Mouse (Mus musculus) gastrocnemius, postnatal 14 days (tissue): ENCODE results near the gene Cox19. TPM values are rescaled to one million over a fixed set of nuclear protein-coding genes. Genes with fewer than 3 reads are reported as not detected.
"Not testable (repeated sequence)": the region's sequence is repeated elsewhere in the genome, so short reads cannot be mapped to it uniquely, and the experiment has no call there.

Source experiments
- DNase-seq: peaks from one replicate; pipeline ENCODE4 v3.0.0; 2021; ENCODE audit warnings: mixed read lengths
- intact Hi-C: fragments of 180-260 bp; cut with DNase I; formaldehyde crosslinking; loops from one replicate; pipeline ENCODE4 v1.15.1; 2025; ENCODE audit warnings: low total_unique reads
- total RNA-seq, 2 experiments: library from RNA; stranded (reverse); gene quantifications; 2 replicates each; pipeline ENCODE4 v1.2.3; 2021

The Cox19 gene
- total RNA-seq, 2 experiments from 2014 or later, result 58.6 to 79.3 TPM

- no peak for DNase-seq
- intact Hi-C loops, result no loop called here
Measured at GRCm38 (mm10) chr5:139337826-139338370, 13.3 kb downstream of the Cox19 start.

- intact Hi-C loops, result no loop called here
- DNase-seq, result no peak
Measured at GRCm38 (mm10) chr5:139335634-139336033, 15.6 kb downstream of the Cox19 start.

- intact Hi-C loops, result not testable (repeated sequence)
Measured at GRCm38 (mm10) chr5:139334394-139334793, 16.8 kb downstream of the Cox19 start.

GRCm38 (mm10) chr5:139333301-139334013, 17.8 kb downstream of the Cox19 start:
- intact Hi-C loops, result no loop called here
- DNase-seq, result no peak

More at GRCm38 (mm10) chr5:139334394-139334793, 16.8 kb downstream of the Cox19 start:
- DNase-seq, result not testable (repeated sequence)

- no peak for DNase-seq
- intact Hi-C loops, result no loop called here
Measured at GRCm38 (mm10) chr5:139332590-139333272, 18.5 kb downstream of the Cox19 start.

GRCm38 (mm10) chr5:139331742-139332141, 19.5 kb downstream of the Cox19 start:
- intact Hi-C loops, result no loop called here
- DNase-seq, result peak; percentile 78

GRCm38 (mm10) chr5:139330766-139331165, 20.5 kb downstream of the Cox19 start:
- no peak for DNase-seq
- intact Hi-C loops, result no loop called here

GRCm38 (mm10) chr5:139327634-139328020, 23.6 kb downstream of the Cox19 start:
- intact Hi-C loops, result no loop called here
- DNase-seq, result no peak

- intact Hi-C loops, result no loop called here
- no peak for DNase-seq
Measured at GRCm38 (mm10) chr5:139326986-139327633, 24.1 kb downstream of the Cox19 start.

GRCm38 (mm10) chr5:139326111-139326696, 25.0 kb downstream of the Cox19 start:
- intact Hi-C loops, result no loop called here
- DNase-seq, result no peak

GRCm38 (mm10) chr5:139325395-139325966, 25.7 kb downstream of the Cox19 start, which contains the start of gene Adap1:
Gene Adap1 (minus strand): TSS chr5:139325622.
- intact Hi-C loops, result loop anchor here (2.0 kb wide), 1 partner anchor 43 kb away; no protein-coding TSS in a partner anchor
- DNase-seq, result peak; percentile 59

- peak; percentile 26 for DNase-seq
- intact Hi-C loops, result loop anchor here (2.0 kb wide), 1 partner anchor 42 kb away; no protein-coding TSS in a partner anchor
Measured at GRCm38 (mm10) chr5:139324691-139325394, 26.4 kb downstream of the Cox19 start.

GRCm38 (mm10) chr5:139324045-139324491, 27.1 kb downstream of the Cox19 start:
- intact Hi-C loops, result loop anchor here (2.0 kb wide), 1 partner anchor 41 kb away; no protein-coding TSS in a partner anchor
- DNase-seq, result no peak

- intact Hi-C loops, result no loop called here
Measured at GRCm38 (mm10) chr5:139323260-139323924, 27.8 kb downstream of the Cox19 start.

GRCm38 (mm10) chr5:139321331-139321730, 29.9 kb downstream of the Cox19 start:
- no peak for DNase-seq
- intact Hi-C loops, result no loop called here

More at GRCm38 (mm10) chr5:139323260-139323924, 27.8 kb downstream of the Cox19 start:
- DNase-seq, result no peak

GRCm38 (mm10) chr5:139320424-139320823, 30.8 kb downstream of the Cox19 start:
- DNase-seq, result no peak
- intact Hi-C loops, result no loop called here

- no peak for DNase-seq
- intact Hi-C loops, result no loop called here
Measured at GRCm38 (mm10) chr5:139317751-139318504, 33.3 kb downstream of the Cox19 start.
